Mouse (Mus musculus) stomach, postnatal 0 days (tissue): ENCODE measurements at regions not wholly inside any gene's neighbourhood (a gene's known extent, or its start where the extent isn't known, plus 50 kb on each side); places are given as distances from the start of the nearest gene placed in this dataset.

Source experiments
- ATAC-seq: fragments of 200-750 bp; cut with Nextera tagmentation; 2 replicates; pipeline ENCODE4 v1.8.0; 2017; ENCODE audit not compliant: low FRiP score, low TSS enrichment
- DNase-seq: peaks from one replicate; pipeline ENCODE4 v3.0.0-alpha.2; 2016; ENCODE audit warnings: low spot score
- H3K27ac ChIP-seq: fragments of 300-500 bp; sonication (generic); replicated peaks from 2 replicates; pipeline ENCODE4 v1.5.1; 2014; ENCODE audit warnings: mild to moderate bottlenecking, control low read depth
- H3K27me3 ChIP-seq: fragments of 300-500 bp; sonication (generic); 2 replicates; pipeline ENCODE4 v1.6.1; 2014; ENCODE audit warnings: low read length; ENCODE audit not compliant: control insufficient read depth, insufficient read depth
- H3K36me3 ChIP-seq: fragments of 300-500 bp; sonication (generic); 2 replicates; pipeline ENCODE4 v1.6.1; 2014; ENCODE audit warnings: low read length, mixed read lengths; ENCODE audit not compliant: control insufficient read depth, insufficient read depth
- H3K4me1 ChIP-seq: fragments of 300-500 bp; sonication (generic); replicated peaks from 2 replicates; pipeline ENCODE4 v1.6.1; 2014; ENCODE audit warnings: antibody characterized with exemption; ENCODE audit not compliant: control insufficient read depth, insufficient read depth
- H3K4me2 ChIP-seq: fragments of 300-500 bp; sonication (generic); replicated peaks from 2 replicates; pipeline ENCODE4 v1.6.1; 2014; ENCODE audit warnings: low read depth, mild to moderate bottlenecking, control low read depth, moderate library complexity
- H3K4me3 ChIP-seq: fragments of 300-500 bp; sonication (generic); 2 replicates; pipeline ENCODE4 v1.5.1; 2014; ENCODE audit warnings: low read depth, low read length, control low read depth
- H3K9ac ChIP-seq: fragments of 300-500 bp; sonication (generic); 2 replicates; pipeline ENCODE4 v1.6.1; 2014; ENCODE audit warnings: mild to moderate bottlenecking, low read length, control low read depth, mixed read lengths
- H3K9me3 ChIP-seq: fragments of 300-500 bp; sonication (generic); 2 replicates; pipeline ENCODE4 v1.6.1; 2016; ENCODE audit warnings: low read length; ENCODE audit not compliant: control insufficient read depth
- CTCF ChIP-seq: IDR thresholded peaks from 2 replicates; pipeline ENCODE4 v1.5.1; 2016; ENCODE audit warnings: antibody characterized with exemption, low read depth, mild to moderate bottlenecking, moderate library complexity
- EP300 ChIP-seq: optimal IDR thresholded peaks from 2 replicates; pipeline ENCODE3; 2016; ENCODE audit warnings: antibody characterized with exemption
- WGBS: fragments of 180-500 bp; shearing (Covaris S2); extraction: QIAGEN DNeasy Blood & Tissue Kit; methylation state at CpG from one replicate; pipeline ENCODE4 v1.1.7; 2014; 5-methylcytosine and 5-hydroxymethylcytosine counted together

DNA sequence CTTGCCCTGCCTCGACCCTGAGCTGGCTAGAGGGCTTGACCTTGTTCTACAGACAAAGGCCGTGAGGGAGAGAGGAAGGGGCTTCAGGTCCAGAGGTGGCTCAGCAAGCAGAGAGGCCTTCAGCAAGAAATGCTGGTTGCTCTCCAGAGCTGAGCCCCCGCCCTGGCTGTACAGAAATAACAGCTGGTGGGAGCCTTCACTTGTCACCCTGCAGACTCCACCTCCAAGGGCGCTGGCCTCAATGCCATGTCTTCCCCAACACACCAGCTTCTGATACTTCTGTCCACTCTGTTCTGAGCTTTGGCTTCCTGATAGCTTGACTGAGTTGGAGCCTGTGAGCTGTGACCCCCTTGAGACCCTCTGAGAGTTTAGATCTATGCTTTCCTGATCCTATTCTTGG is 64.3 kb downstream of the Dlk1 start:
- Histone ChIP-seq H3K4me3 (no peak overlapping the region), H3K4me1 (peaks cover 3% of the 10 kb centered on the region; the same call in 1 of the 2 replicates), H3K27ac (no peak overlapping the region), H3K4me2 (no peak overlapping the region), H3K9ac (no peak overlapping the region), H3K9me3 (no peaks in the 10 kb centered on the region), H3K36me3 (no peaks in the 10 kb centered on the region), H3K27me3 (no peaks in the 10 kb centered on the region)
- 66% methylated on average over 4 of the region's 4 CpGs for WGBS
- no peak for ATAC-seq
- no peak for DNase-seq
- TF ChIP-seq EP300 (no peak), CTCF (no peak)

DNA sequence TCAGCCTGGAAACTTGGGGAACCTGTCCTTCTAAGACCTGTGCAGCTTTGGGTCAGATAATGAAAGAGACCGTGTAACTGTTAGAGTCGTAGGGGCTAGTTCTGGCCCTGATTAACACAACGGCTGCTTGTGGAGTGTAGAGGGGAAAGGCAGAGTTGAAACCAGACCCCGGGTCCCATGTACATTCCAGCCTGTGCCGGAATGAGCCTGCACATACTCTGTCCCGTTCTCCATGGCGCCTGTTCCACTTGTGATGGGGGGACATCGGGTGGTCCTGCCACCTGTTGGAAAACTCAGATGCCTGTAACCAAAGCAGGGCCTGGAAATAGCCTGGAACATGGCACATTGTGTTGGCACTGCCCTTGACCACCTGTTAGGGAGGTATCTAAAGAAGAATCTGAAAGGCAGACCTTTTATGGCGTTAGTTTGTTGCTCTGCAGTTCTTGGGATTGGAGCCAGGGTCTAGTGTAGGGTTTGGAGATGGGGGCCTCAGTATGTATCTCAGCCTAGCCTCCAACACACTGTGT is 61.7 kb downstream of the Dlk1 start:
- 88% methylated on average over 9 of the region's 9 CpGs for WGBS
- Histone ChIP-seq H3K27me3 (no peaks in the 10 kb centered on the region), H3K9ac (no peak overlapping the region), H3K4me2 (no peak overlapping the region), H3K4me3 (no peak overlapping the region), H3K9me3 (no peaks in the 10 kb centered on the region), H3K36me3 (no peaks in the 10 kb centered on the region), H3K4me1 (peaks cover 3% of the 10 kb centered on the region; the same call in 1 of the 2 replicates), H3K27ac (no peak overlapping the region)
- DNase-seq = no peak
- ATAC-seq = no peak
- TF ChIP-seq CTCF (no peak), EP300 (no peak)
